Mouse (Mus musculus): Measurements from ENCODE around the gene Zdhhc4. TPM values are rescaled to one million over a fixed set of nuclear protein-coding genes. Genes with fewer than 3 reads are reported as not detected.

Gene Zdhhc4
- total RNA-seq, 2 experiments from 2014 or later = 25.1 to 26.3 TPM

DNA sequence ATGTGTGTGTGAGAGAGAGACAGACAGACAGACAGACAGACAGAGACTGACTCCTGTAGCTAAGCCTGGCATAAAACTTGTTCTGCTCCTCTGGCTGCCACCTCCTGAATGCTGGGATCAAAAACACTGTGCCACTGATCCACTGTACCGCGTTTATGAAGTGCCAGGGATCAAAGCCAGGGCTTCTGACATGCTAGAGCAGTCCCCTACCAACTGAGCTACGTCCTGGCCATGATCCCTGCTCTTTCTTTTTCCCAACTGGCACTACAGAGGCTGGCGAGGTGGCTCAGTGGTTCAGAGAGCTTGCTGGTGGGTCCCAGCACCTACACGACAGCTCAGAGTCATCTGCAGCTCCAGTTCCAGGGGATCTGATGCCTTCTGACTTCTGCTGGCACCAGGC lies 53.3 kb downstream of the Zdhhc4 start:
- DNase-seq = no peak

DNA sequence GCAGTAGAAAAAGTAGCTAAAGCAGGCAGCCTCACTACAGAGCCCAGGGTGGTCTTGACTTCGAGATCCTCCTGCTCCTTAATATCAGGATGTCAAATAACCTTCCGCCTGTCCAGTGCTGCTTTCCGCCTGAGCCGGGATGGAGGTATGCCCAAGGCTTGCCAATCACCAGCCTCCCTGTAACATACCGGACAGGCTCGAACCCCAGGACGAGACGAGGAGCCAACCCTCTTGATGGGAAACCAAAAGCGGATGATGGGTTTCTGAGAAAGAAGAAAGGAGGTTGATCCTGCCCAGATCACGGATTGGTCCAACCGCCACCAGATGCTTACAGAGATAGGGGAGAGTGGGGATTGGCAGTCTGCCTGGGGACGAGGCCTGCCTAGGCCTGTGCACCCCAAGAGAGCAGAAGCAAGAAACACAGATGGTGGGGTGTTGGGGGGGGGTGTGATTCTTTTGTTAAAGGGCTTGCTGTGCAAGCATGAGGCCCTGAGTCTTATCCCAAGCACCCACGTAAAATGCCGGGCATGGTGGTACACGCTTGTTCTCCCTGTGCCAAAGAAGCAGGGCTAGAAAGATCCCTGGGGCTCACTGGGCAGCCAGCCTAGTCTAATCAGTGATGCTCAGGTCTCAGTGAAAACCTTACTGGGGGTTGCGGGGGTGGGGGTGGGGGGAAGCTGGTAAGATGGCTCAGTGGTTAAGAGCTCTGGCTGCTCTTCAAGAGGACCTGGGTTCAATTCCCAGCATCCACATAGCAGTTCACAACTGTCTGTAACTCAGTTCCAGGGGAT lies 56.3 kb downstream of the Zdhhc4 start:
- no peak for DNase-seq

DNA sequence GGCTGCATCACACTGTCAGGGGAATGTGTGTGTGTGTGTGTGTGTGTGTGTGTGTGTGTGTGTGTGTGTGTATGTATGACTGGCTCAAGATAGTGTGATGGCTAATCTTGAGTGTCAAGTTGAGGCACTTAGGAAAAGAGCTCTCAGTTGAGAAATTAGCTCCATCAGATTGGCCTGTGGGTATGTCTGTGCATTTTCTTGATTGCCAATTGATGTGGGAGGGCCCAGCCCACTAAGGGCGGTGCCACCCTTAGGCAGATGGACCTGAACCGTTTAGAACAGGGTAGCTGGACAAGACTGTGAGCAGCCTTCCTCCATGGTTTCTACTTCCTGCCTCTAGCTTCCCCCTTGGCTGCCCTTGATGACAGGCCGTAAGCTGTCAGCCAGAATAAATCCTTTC lies 56.9 kb downstream of the Zdhhc4 start:
- DNase-seq = no peak

DNA sequence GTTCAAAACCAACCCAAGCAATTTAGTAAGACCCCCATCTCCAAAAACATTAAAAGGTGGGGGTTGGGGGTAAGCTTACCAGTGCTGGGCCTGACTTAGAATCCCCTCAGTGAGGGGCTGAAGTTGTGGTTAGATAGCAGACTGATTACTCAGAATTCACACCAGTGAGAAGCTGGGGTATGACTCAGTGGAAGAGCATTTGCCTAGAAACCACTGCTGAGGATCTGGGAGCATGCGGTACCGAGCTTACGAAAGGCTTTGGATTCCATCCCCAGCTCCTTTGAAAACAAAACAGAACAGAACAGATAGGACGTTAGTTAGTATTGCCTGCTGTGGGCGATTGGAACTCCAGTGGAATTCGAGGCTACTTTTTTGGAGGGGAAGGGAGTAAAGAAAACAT lies 57.4 kb downstream of the Zdhhc4 start:
- peak in 1 of 2 experiments; percentile 31 for DNase-seq

DNA sequence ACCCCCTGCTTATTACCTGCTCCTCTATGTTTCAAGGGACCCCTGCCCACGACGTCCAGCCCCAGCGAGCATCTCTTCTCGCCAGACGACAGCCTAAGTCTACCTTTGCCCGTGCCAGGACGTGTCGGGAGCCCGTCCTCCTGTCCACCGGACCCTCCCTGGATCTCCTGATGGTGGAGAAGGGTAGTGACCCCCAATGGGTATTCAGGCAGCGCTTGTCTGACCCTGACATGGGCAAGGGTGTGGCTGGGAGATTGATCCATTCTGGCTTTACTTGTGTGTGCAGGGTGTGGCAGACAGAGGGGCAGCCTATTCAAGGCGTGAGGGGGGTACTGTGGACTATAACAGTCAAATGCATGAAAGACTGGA lies 58.9 kb downstream of the Zdhhc4 start:
- DNase-seq = no peak

DNA sequence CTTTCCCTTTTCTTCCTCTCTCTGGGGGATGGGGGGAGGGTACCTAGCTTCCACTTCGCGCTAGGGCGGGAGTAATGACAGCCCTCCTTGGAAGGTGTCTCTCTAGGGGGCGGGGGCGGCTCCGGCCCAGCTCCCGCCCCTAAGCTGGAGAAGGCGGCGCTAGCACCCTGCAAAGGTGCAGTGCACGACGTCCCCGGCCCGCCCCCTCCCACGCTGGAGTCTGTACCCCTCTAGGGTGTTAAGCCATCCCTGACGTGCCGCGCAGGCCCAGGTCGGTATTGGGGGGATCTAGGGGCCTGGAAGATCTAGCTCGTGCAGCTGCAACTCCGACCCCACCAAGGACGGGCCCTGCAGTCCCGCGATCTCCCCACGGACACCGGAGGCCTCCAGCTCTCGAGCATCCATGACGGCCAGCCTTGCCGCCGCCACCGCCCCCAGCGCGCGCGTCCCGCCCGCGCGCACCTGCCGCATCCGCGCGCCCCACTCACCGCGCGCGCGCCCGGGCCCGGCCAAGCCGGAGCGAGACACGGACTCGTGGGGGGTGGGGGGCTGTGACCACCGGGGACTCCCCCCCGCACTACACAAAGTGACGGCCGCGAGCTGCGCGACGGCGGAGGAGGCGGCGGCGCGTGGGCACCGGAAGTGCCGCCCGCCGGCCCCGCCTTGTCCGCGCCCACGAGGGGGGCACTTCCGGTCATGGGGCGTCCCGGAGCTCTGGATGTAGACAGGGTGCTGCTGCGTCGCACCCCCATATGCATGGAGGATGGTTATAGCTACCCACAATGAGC lies 59.5 kb downstream of the Zdhhc4 start, which contains the start of gene Zfp316:
Zfp316 (minus strand) TSS at position 660 of the 788 bp plus-strand sequence.
- peak; percentile 79 to 80 for DNase-seq

DNA sequence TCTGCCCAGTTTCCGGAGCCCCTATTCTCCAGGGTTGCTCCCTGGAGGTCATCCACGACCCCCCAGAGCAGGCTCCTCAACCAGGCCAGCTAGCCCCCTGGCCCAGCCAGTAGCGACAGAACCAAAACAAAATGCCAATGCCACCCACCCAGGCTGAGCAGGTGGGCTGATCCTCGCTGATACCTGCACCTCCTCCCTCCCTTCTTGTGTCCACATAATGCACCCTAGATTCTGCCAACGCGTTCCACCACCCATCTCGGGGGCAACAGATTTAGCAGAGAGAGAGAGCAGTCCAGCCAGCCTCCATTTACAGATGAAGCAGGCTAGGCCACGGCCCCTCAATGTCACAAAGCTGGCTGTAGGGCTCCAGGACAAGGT lies 60.1 kb downstream of the Zdhhc4 start:
- DNase-seq = no peak

DNA sequence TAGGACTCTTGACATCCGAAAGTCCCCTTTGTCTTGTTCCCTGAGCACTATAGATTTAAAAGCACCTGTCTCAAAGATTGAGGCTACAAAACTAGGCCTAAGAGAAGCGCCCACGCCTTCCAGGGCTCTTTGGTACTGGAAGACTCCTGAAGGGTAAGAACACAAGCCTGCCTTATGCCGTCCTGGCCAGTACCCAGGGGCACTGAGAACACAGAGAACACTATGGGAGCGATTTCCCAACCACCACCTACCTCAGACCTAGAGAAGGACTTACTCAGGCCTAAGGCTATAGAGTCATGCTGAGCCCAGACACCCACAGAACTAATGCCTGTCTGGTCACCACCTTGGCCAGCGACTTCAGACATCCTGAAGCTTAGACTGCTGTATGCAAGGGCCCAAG lies 62.3 kb downstream of the Zdhhc4 start:
- DNase-seq = no peak

Other genes with a start within 250 kb of the Zdhhc4 start
- 10 to 100 TPM; 23.3 to 25.7 TPM for gene Rnf216, start 216.3 kb downstream of the Zdhhc4 start, total RNA-seq (2021)
- gene Olfr718-ps1, start 181.7 kb downstream of the Zdhhc4 start, total RNA-seq (2021) = not detected
- 1 to 10 TPM; 3.5 to 4.6 TPM for gene Rbak, start 148.5 kb downstream of the Zdhhc4 start, total RNA-seq (2021)
- not detected for gene Spdye4b, start 148.2 kb downstream of the Zdhhc4 start, total RNA-seq (2021)
- gene Spdye4a, start 102.4 kb downstream of the Zdhhc4 start, total RNA-seq (2021) = not detected
- 1 to 10 TPM; 8.3 to 9.6 TPM for gene Zfp12, start 94.1 kb downstream of the Zdhhc4 start, total RNA-seq (2021)
- gene Zfp316, start 59.2 kb downstream of the Zdhhc4 start, total RNA-seq (2021) = 1 to 10 TPM; 5.5 to 5.7 TPM
- under 1 TPM in 1 of 2 experiments, not detected in 1; 0.13 TPM for gene Zfp853, start 35.6 kb downstream of the Zdhhc4 start, total RNA-seq (2021)
- 10 to 100 TPM; 15.1 to 18.2 TPM for gene E130309D02Rik, start 13.9 kb downstream of the Zdhhc4 start, total RNA-seq (2021)
- not detected for gene Grid2ip, start 28.1 kb upstream of the Zdhhc4 start, total RNA-seq (2021)
- 10 to 100 TPM; 48.7 to 49.0 TPM for gene Kdelr2, start 74.6 kb upstream of the Zdhhc4 start, total RNA-seq (2021)
- 1 to 10 TPM; 8.1 to 9.6 TPM for gene Daglb, start 135.3 kb upstream of the Zdhhc4 start, total RNA-seq (2021)
- gene Rac1, start 198.8 kb upstream of the Zdhhc4 start, total RNA-seq (2021) = 100 to 1,000 TPM; 228 to 240 TPM